Mouse (Mus musculus) thymus, adult 2 months (tissue): ENCODE results near the gene Ctf2.
"Not testable (repeated sequence)": the region's sequence is repeated elsewhere in the genome, so short reads cannot be mapped to it uniquely, and the experiment has no call there.

ENCODE experiments used
- CTCF ChIP-seq: fragments of 200-500 bp; IDR thresholded peaks from 2 replicates; pipeline ENCODE4 v1.5.1; 2012; ENCODE audit warnings: mild to moderate bottlenecking, control low read depth, low read length, moderate library complexity, borderline replicate concordance; ENCODE audit not compliant: control insufficient read depth, poor library complexity, insufficient read depth; ENCODE audit errors: extremely low read depth
- POLR2A ChIP-seq: fragments of 200-500 bp; IDR thresholded peaks from 2 replicates; pipeline ENCODE4 v1.6.1; 2012; ENCODE audit warnings: mild to moderate bottlenecking, low read length, control low read depth, moderate library complexity; ENCODE audit not compliant: control insufficient read depth, poor library complexity, insufficient read depth; ENCODE audit errors: extremely low read depth

- not testable (repeated sequence) for TF ChIP-seq CTCF, POLR2A
Observed at GRCm38 (mm10) chr7:127775837-127776236, 43.9 kb upstream of the Ctf2 start.
